Mouse (Mus musculus): Measurements from ENCODE around the gene Tsc1. TPM values are rescaled to one million over a fixed set of nuclear protein-coding genes. Genes with fewer than 3 reads are reported as not detected.

Tsc1 gene
- polyA plus RNA-seq (2012; rRNA removed) = 2.8 and 4.8 TPM in 2 replicates

GRCm38 (mm10) chr2:28640461-28641424 is at the start of gene Tsc1:
Gene Tsc1, plus strand, starts transcription at chr2:28641228.

GRCm38 (mm10) chr2:28621664-28622171 is 19.3 kb upstream of the Tsc1 start, which contains the start of gene Gfi1b:
Gene Gfi1b, minus strand, starts transcription at chr2:28621982.

GRCm38 (mm10) chr2:28699361-28700335 is 58.6 kb downstream of the Tsc1 start, which contains the start of the genes Spaca9 and Ak8:
Gene Spaca9, minus strand, starts transcription at chr2:28699727.
Gene Ak8, plus strand, starts transcription at chr2:28700164.

Other genes with a start within 250 kb of the Tsc1 start
- gene Ppp1r26, start 194.4 kb upstream of the Tsc1 start, polyA plus RNA-seq (2012; rRNA removed) = 0.49 and 1.4 TPM in 2 replicates
- gene 1700007K13Rik, start 174.9 kb upstream of the Tsc1 start, polyA plus RNA-seq (2012; rRNA removed) = 0.22 and 0.25 TPM in 2 replicates
- gene Mrps2, start 173.2 kb upstream of the Tsc1 start, polyA plus RNA-seq (2012; rRNA removed) = 17.2 and 17.7 TPM in 2 replicates
- 1.1 and 1.6 TPM in 2 replicates for gene Gbgt1, start 144.3 kb upstream of the Tsc1 start, polyA plus RNA-seq (2012; rRNA removed)
- not detected in 2 replicates for gene Gm10134, start 135.1 kb upstream of the Tsc1 start, polyA plus RNA-seq (2012; rRNA removed)
- 48.5 and 55.5 TPM in 2 replicates for gene Ralgds, start 128.1 kb upstream of the Tsc1 start, polyA plus RNA-seq (2012; rRNA removed)
- gene Cel, start 77.8 kb upstream of the Tsc1 start, polyA plus RNA-seq (2012; rRNA removed) = 6.1 and 8.1 TPM in 2 replicates
- gene Gtf3c5, start 57.5 kb upstream of the Tsc1 start, polyA plus RNA-seq (2012; rRNA removed) = 7.6 and 8.2 TPM in 2 replicates
- gene Gfi1b, start 19.2 kb upstream of the Tsc1 start, polyA plus RNA-seq (2012; rRNA removed) = 0.58 and 0.78 TPM in 2 replicates
- 0.35 and 0.47 TPM in 2 replicates for gene Spaca9, start 58.5 kb downstream of the Tsc1 start, polyA plus RNA-seq (2012; rRNA removed)
- 0.08 and 0.12 TPM in 2 replicates for gene Ak8, start 58.9 kb downstream of the Tsc1 start, polyA plus RNA-seq (2012; rRNA removed)
- 2.1 and 2.6 TPM in 2 replicates for gene Gtf3c4, start 199.1 kb downstream of the Tsc1 start, polyA plus RNA-seq (2012; rRNA removed)
- gene Ddx31, start 199.2 kb downstream of the Tsc1 start, polyA plus RNA-seq (2012; rRNA removed) = 1.6 and 2.5 TPM in 2 replicates

Data from stomach, adult 2 months (tissue).